Mouse (Mus musculus): ENCODE results near the gene Gas2l1.

- TF ChIP-seq CTCF (IDR thresholded peaks at IDR 0.05; ENCODE audit: insufficient read depth, low read length) (peak; percentile 17; the same call in 1 of the 2 replicates), POLR2A (IDR thresholded peaks at IDR 0.05; ENCODE audit: borderline replicate concordance, extremely low read depth, low read depth, low read length) (no peak)
Observed at GRCm38 (mm10) chr11:5074882-5075281, 9.8 kb upstream of the Gas2l1 start.
